ENCODE assay signal across 32 mouse cellular contexts in genomic region chr14:51979252-51979651, GRCm38 (mm10). TPM values are rescaled to one million over a fixed set of nuclear protein-coding genes. Genes with fewer than 3 reads are reported as not detected.
DNase-seq lines count a peak whose midpoint lies in the region; ATAC-seq and TF ChIP-seq lines count a peak whose summit lies in the region.
"Had no signal": no experiment of that assay in that cellular context is flagged by ENCODE, and none has a peak within 500 bp of the region (broad histone marks: within the 10 kb centered on the region; RNA-seq: fewer than 3 reads in every experiment).

No protein-coding gene starts in this region.

- dilution Hi-C loops in CH12.LX (cut with MboI; ENCODE audit: extremely low pct_ligation_motif_present, extremely low pct_unique_long_range_greater_than_20kb, low sequenced_read_pairs): no loop called here

- no peak for DNase-seq in CH12.LX (ENCODE audit: extremely low read depth)
- peak; percentile 14 for DNase-seq in splenic B cell, adult 2 months (ENCODE audit: low read depth, low spot score)
- no peak for DNase-seq in thymus, postnatal 14 days
- no peak for DNase-seq in kidney, postnatal 10 days
- DNase-seq: adrenal gland, adult 2 months; adrenal gland, postnatal 10 days; adrenal gland, postnatal 25 days; B cell, adult 2 months; cerebellum, adult 11 months; cerebellum, adult 18-20 months; cerebellum, adult 8-10 months; cerebellum, adult 9-11 months; cerebellum, postnatal 14 days; cerebellum, postnatal 36 days; embryo, embryonic 11 days had no signal

- no peak overlapping the region for H3K9ac ChIP-seq in CH12.LX (ENCODE audit: insufficient read depth, low read depth)
- no peak overlapping the region for H3K9ac ChIP-seq in intestine, postnatal 0 days (ENCODE audit: low read depth, low read length)
- H3K9ac ChIP-seq: embryonic facial prominence, embryonic 13.5 days; embryonic facial prominence, embryonic 15.5 days; forebrain, embryonic 12.5 days had no signal

- peak overlapping the region; percentile 11 for H3K4me2 ChIP-seq in CH12.LX (ENCODE audit: insufficient read depth, low read depth, poor library complexity, severe bottlenecking)
- no peak overlapping the region for H3K4me2 ChIP-seq in intestine, postnatal 0 days (replicated peaks; ENCODE audit: low read depth)
- H3K4me2 ChIP-seq: embryonic facial prominence, embryonic 13.5 days; embryonic facial prominence, embryonic 15.5 days; forebrain, embryonic 12.5 days had no signal

- TF ChIP-seq RAD21 in CH12.LX (IDR thresholded peaks at IDR 0.05; ENCODE audit: low read depth, low read length): no peak

- peak; percentile 80 for TF ChIP-seq EP300 in CH12.LX (IDR thresholded peaks at IDR 0.05; ENCODE audit: low read length)

- no peak overlapping the region for H3K4me3 ChIP-seq in CH12.LX (replicated peaks in 1 of 3; ENCODE audit: low read depth in 2 of 3, low read length in 2 of 3, poor library complexity in 1 of 3)
- H3K4me3 ChIP-seq in intestine, postnatal 0 days (ENCODE audit: low read depth, low read length): no peak overlapping the region
- H3K4me3 ChIP-seq: embryonic facial prominence, embryonic 13.5 days; embryonic facial prominence, embryonic 15.5 days; erythroblast, embryonic 14.5 days; forebrain, embryonic 10.5 days; forebrain, embryonic 12.5 days had no signal

- no peak for TF ChIP-seq POLR2A in CH12.LX (IDR thresholded peaks at IDR 0.05; ENCODE audit: low read depth, low read length)

- H3K4me1 ChIP-seq in CH12.LX (ENCODE audit: control insufficient read depth in 1 of 2, insufficient read depth in 2 of 2): peaks cover 2 to 18% of the 10 kb centered on the region in 2 experiments; a peak in 3 of 4 replicates
- H3K4me1 ChIP-seq in intestine, postnatal 0 days (replicated peaks; ENCODE audit: control insufficient read depth, insufficient read depth, low read length): peaks cover 3% of the 10 kb centered on the region; the same call in 1 of the 2 replicates

- no peak overlapping the region for H3K27ac ChIP-seq in CH12.LX (ENCODE audit: insufficient read depth, low read depth)
- no peak overlapping the region for H3K27ac ChIP-seq in intestine, postnatal 0 days (ENCODE audit: low read depth, low read length)
- H3K27ac ChIP-seq: embryonic facial prominence, embryonic 13.5 days; embryonic facial prominence, embryonic 15.5 days; forebrain, embryonic 10.5 days; forebrain, embryonic 12.5 days had no signal

- in situ Hi-C loops in CH12.LX (cut with MboI; ENCODE audit: low pct_ligation_motif_present, low pct_unique_long_range_greater_than_20kb, low sequenced_read_pairs): no loop called here

- H3K9me3 ChIP-seq in CH12.LX (replicated peaks; ENCODE audit: low read length): peaks cover 6% of the 10 kb centered on the region
- H3K9me3 ChIP-seq in intestine, postnatal 0 days (ENCODE audit: control insufficient read depth): no peaks in the 10 kb centered on the region
- H3K9me3 ChIP-seq: embryonic facial prominence, embryonic 13.5 days; embryonic facial prominence, embryonic 15.5 days; forebrain, embryonic 10.5 days; forebrain, embryonic 12.5 days had no signal

- 88% methylated on average over 3 of the region's 3 CpGs for WGBS in intestine, postnatal 0 days

- TF ChIP-seq CTCF in CH12.LX (conservative IDR thresholded peaks at IDR 0.05 in 1 of 2, IDR thresholded peaks at IDR 0.05 in 1 of 2; ENCODE audit: low read depth in 2 of 2, low read length in 2 of 2): no peak
- TF ChIP-seq CTCF in intestine, postnatal 0 days (IDR thresholded peaks at IDR 0.05; ENCODE audit: low read depth): no peak

- H3K27me3 ChIP-seq in CH12.LX (replicated peaks): peaks cover 19% of the 10 kb centered on the region
- no peaks in the 10 kb centered on the region for H3K27me3 ChIP-seq in splenic B cell, adult 2 months (ENCODE audit: control insufficient read depth, insufficient read depth, low read length, poor library complexity, severe bottlenecking)
- no peaks in the 10 kb centered on the region for H3K27me3 ChIP-seq in intestine, postnatal 0 days (replicated peaks; ENCODE audit: control insufficient read depth, insufficient read depth, low read length)
- H3K27me3 ChIP-seq: embryonic facial prominence, embryonic 13.5 days; embryonic facial prominence, embryonic 15.5 days; forebrain, embryonic 12.5 days; Patski had no signal

- peak; percentile 60 for ATAC-seq in granulocyte monocyte progenitor cell, adult 5-6 weeks (replicated peaks; ENCODE audit: poor library complexity, severe bottlenecking)
- no peak for ATAC-seq in intestine, postnatal 0 days
- ATAC-seq: activated CD4-positive, CD25-positive, alpha-beta regulatory T cell, adult 4 months; CD4-positive, CD25-positive, alpha-beta regulatory T cell, adult 4 months; forebrain, embryonic 14.5 days; forebrain, embryonic 16.5 days; Patski had no signal

- H3K36me3 ChIP-seq in CH12.LX (replicated peaks in 1 of 2; ENCODE audit: control insufficient read depth in 1 of 2, insufficient read depth in 1 of 2, low read length in 1 of 2): no peaks in the 10 kb centered on the region
- H3K36me3 ChIP-seq in splenic B cell, adult 2 months (ENCODE audit: control insufficient read depth, insufficient read depth, low read length, poor library complexity, severe bottlenecking): no peaks in the 10 kb centered on the region
- no peaks in the 10 kb centered on the region for H3K36me3 ChIP-seq in intestine, postnatal 0 days (ENCODE audit: control insufficient read depth, insufficient read depth)
- H3K36me3 ChIP-seq: embryonic facial prominence, embryonic 13.5 days; embryonic facial prominence, embryonic 15.5 days; forebrain, embryonic 10.5 days; forebrain, embryonic 12.5 days had no signal

- H3K79me2 ChIP-seq in CH12.LX (replicated peaks; ENCODE audit: control insufficient read depth, extremely low read depth, insufficient read depth, poor library complexity, severe bottlenecking): no peaks in the 10 kb centered on the region

TF ChIP-seq in CH12.LX, 34 proteins besides CTCF, POLR2A, EP300 and RAD21:
- TF ChIP-seq MAZ (IDR thresholded peaks at IDR 0.05; ENCODE audit: low read depth, low read length) (no peak), ZNF384 (IDR thresholded peaks at IDR 0.05; ENCODE audit: low read depth, low read length) (no peak), IRF4 (IDR thresholded peaks at IDR 0.05; ENCODE audit: low read depth, low read length) (peak; percentile 86)

RNA-seq across cellular contexts. Expression of gene Arhgef40, which starts 5.3 kb away (rescaled TPM):
- total RNA-seq in CH12.LX (2012; rRNA removed): 3.8 and 8.9 TPM in 2 replicates
- total RNA-seq in CH12.LX (2014; rRNA removed): 0.62 and 0.85 TPM in 2 replicates
- 1.1 and 2.2 TPM in 2 replicates for polyA plus RNA-seq in CH12.LX (2012; ENCODE audit: insufficient read length, low read depth)
- total RNA-seq in granulocyte monocyte progenitor cell, adult 5-6 weeks (2014; fragmentation: Nextera tagmentation): 8.6 and 14.9 TPM in 2 replicates
- 10.8 and 11.4 TPM in 2 replicates for total RNA-seq in granulocyte monocyte progenitor cell, adult 5-6 weeks (2017)
- 18.2 and 19.7 TPM in 2 replicates for polyA plus RNA-seq in intestine, postnatal 0 days (2015; fragmentation: Nextera tagmentation; extraction: Ambion mirVana)
- polyA plus RNA-seq: activated CD4-positive, CD25-positive, alpha-beta regulatory T cell, adult 4 months had no signal

RNA-seq across cellular contexts. Expression of gene Tmem253, which starts 36.2 kb away (rescaled TPM):
- 0.64 and 0.71 TPM in 2 replicates for total RNA-seq in CH12.LX (2012; rRNA removed)
- not detected in 2 replicates for total RNA-seq in CH12.LX (2014; rRNA removed)
- polyA plus RNA-seq in CH12.LX (2012; ENCODE audit: insufficient read length, low read depth): 1.9 and 2.6 TPM in 2 replicates
- total RNA-seq in granulocyte monocyte progenitor cell, adult 5-6 weeks (2014; fragmentation: Nextera tagmentation): not detected in 2 replicates
- not detected in 2 replicates for total RNA-seq in granulocyte monocyte progenitor cell, adult 5-6 weeks (2017)
- polyA plus RNA-seq in intestine, postnatal 0 days (2015; fragmentation: Nextera tagmentation; extraction: Ambion mirVana): 221 and 224 TPM in 2 replicates
- total RNA-seq: common myeloid progenitor, adult 5-6 weeks had no signal
- polyA plus RNA-seq: erythroblast, embryonic 14.5 days had no signal

RNA-seq across cellular contexts. Expression of gene Zfp219, which starts 41.3 kb away (rescaled TPM):
- total RNA-seq in CH12.LX (2012; rRNA removed) (17.5 and 20.0 TPM in 2 replicates), CH12.LX (2014; rRNA removed) (11.5 and 15.8 TPM in 2 replicates)
- 19.3 and 20.8 TPM in 2 replicates for polyA plus RNA-seq in CH12.LX (2012; ENCODE audit: insufficient read length, low read depth)
- 11.3 and 20.1 TPM in 2 replicates for total RNA-seq in granulocyte monocyte progenitor cell, adult 5-6 weeks (2014; fragmentation: Nextera tagmentation)
- total RNA-seq in granulocyte monocyte progenitor cell, adult 5-6 weeks (2017): 13.6 and 17.0 TPM in 2 replicates
- polyA plus RNA-seq in intestine, postnatal 0 days (2015; fragmentation: Nextera tagmentation; extraction: Ambion mirVana): 11.9 and 12.5 TPM in 2 replicates

RNA-seq across cellular contexts. Expression of gene Rnase13, which starts 56.7 kb away (rescaled TPM):
- total RNA-seq in CH12.LX (2012; rRNA removed) (not detected in 2 replicates), CH12.LX (2014; rRNA removed) (not detected in 2 replicates)
- polyA plus RNA-seq in CH12.LX (2012; ENCODE audit: insufficient read length, low read depth): not detected in 2 replicates
- total RNA-seq in granulocyte monocyte progenitor cell, adult 5-6 weeks (2014; fragmentation: Nextera tagmentation): not detected in 2 replicates
- not detected in 2 replicates for total RNA-seq in granulocyte monocyte progenitor cell, adult 5-6 weeks (2017)
- polyA plus RNA-seq in intestine, postnatal 0 days (2015; fragmentation: Nextera tagmentation; extraction: Ambion mirVana): not detected in 2 replicates
- total RNA-seq: adrenal gland, adult 2 months; adrenal gland, postnatal 10 days; adrenal gland, postnatal 25 days; adrenal gland, postnatal 4 days; common myeloid progenitor, adult 5-6 weeks; ES-E14 had no signal
- polyA plus RNA-seq: activated CD4-positive, CD25-positive, alpha-beta regulatory T cell, adult 4 months; adrenal gland, adult 2 months; brain, embryonic 14.5 days; CD4-positive, CD25-positive, alpha-beta regulatory T cell, adult 4 months; embryonic facial prominence, embryonic 11.5 days; embryonic facial prominence, embryonic 13.5 days; embryonic facial prominence, embryonic 15.5 days; erythroblast, embryonic 14.5 days; forebrain, embryonic 10.5 days; forebrain, embryonic 12.5 days; forebrain, embryonic 14.5 days; forebrain, embryonic 16.5 days; Patski had no signal
